Comparison of ENCODE assay signal across 14 mouse cellular contexts in genomic region chr4:106862767-106863370, GRCm38 (mm10). TPM values are rescaled to one million over a fixed set of nuclear protein-coding genes. Genes with fewer than 3 reads are reported as not detected.
DNase-seq lines count a peak whose midpoint lies in the region; ATAC-seq and TF ChIP-seq lines count a peak whose summit lies in the region.
"Had no signal": no experiment of that assay in that cellular context is flagged by ENCODE, and none has a peak within 500 bp of the region (broad histone marks: within the 10 kb centered on the region; RNA-seq: fewer than 3 reads in every experiment).

No protein-coding gene starts in this region.

- H3K27ac ChIP-seq in forebrain, embryonic 11.5 days (ENCODE audit: low read depth, low read length), result no peak overlapping the region
- H3K27ac ChIP-seq in forebrain, postnatal 0 days (ENCODE audit: low read depth, low read length), result no peak overlapping the region
- peak overlapping the region; percentile 60 for H3K27ac ChIP-seq in intestine, embryonic 14.5 days (ENCODE audit: low read depth)
- H3K27ac ChIP-seq in intestine, postnatal 0 days (ENCODE audit: low read depth, low read length), result no peak overlapping the region
- H3K27ac ChIP-seq in midbrain, embryonic 12.5 days (replicated peaks), result 0 out of 2 replicates have a peak overlapping the region, but pooled peaks have one; percentile 30
- no peak overlapping the region for H3K27ac ChIP-seq in midbrain, embryonic 15.5 days
- H3K27ac ChIP-seq: liver, embryonic 14.5 days; neural tube, embryonic 15.5 days had no signal

- H3K4me1 ChIP-seq in forebrain, embryonic 11.5 days (replicated peaks; ENCODE audit: control insufficient read depth, insufficient read depth, low read length), result peaks cover 26% of the 10 kb centered on the region
- H3K4me1 ChIP-seq in forebrain, postnatal 0 days (ENCODE audit: insufficient read depth), result no peaks in the 10 kb centered on the region
- peaks cover 57% of the 10 kb centered on the region for H3K4me1 ChIP-seq in intestine, embryonic 14.5 days (replicated peaks; ENCODE audit: control insufficient read depth, insufficient read depth, low read length)
- H3K4me1 ChIP-seq in intestine, postnatal 0 days (replicated peaks; ENCODE audit: control insufficient read depth, insufficient read depth, low read length), result peaks cover 10% of the 10 kb centered on the region; the same call in 1 of the 2 replicates
- H3K4me1 ChIP-seq in midbrain, embryonic 12.5 days, result peaks cover 41% of the 10 kb centered on the region
- peaks cover 24% of the 10 kb centered on the region for H3K4me1 ChIP-seq in midbrain, embryonic 15.5 days

- H3K4me2 ChIP-seq in forebrain, embryonic 11.5 days (ENCODE audit: low read depth, low read length, severe bottlenecking), result no peak overlapping the region
- H3K4me2 ChIP-seq in forebrain, postnatal 0 days (ENCODE audit: low read depth), result no peak overlapping the region
- no peak overlapping the region for H3K4me2 ChIP-seq in intestine, embryonic 14.5 days (ENCODE audit: low read length)
- no peak overlapping the region for H3K4me2 ChIP-seq in intestine, postnatal 0 days (replicated peaks; ENCODE audit: low read depth)
- H3K4me2 ChIP-seq in midbrain, embryonic 12.5 days (replicated peaks), result no peak overlapping the region
- no peak overlapping the region for H3K4me2 ChIP-seq in midbrain, embryonic 15.5 days
- H3K4me2 ChIP-seq: neural tube, embryonic 15.5 days had no signal

- no peak overlapping the region for H3K4me3 ChIP-seq in forebrain, embryonic 11.5 days (ENCODE audit: low read depth, low read length)
- H3K4me3 ChIP-seq in forebrain, postnatal 0 days (ENCODE audit: low read depth, low read length), result no peak overlapping the region
- H3K4me3 ChIP-seq in intestine, embryonic 14.5 days (ENCODE audit: low read depth, low read length), result no peak overlapping the region
- no peak overlapping the region for H3K4me3 ChIP-seq in intestine, postnatal 0 days (ENCODE audit: low read depth, low read length)
- H3K4me3 ChIP-seq in midbrain, embryonic 12.5 days, result no peak overlapping the region
- no peak overlapping the region for H3K4me3 ChIP-seq in midbrain, embryonic 15.5 days
- H3K4me3 ChIP-seq: neural tube, embryonic 15.5 days had no signal

- no peak for TF ChIP-seq CTCF in forebrain, postnatal 0 days (IDR thresholded peaks at IDR 0.05; ENCODE audit: low read depth)
- no peak for TF ChIP-seq CTCF in intestine, postnatal 0 days (IDR thresholded peaks at IDR 0.05; ENCODE audit: low read depth)

- WGBS in forebrain, embryonic 11.5 days, result 52% methylated on average over 3 of the region's 3 CpGs
- WGBS in forebrain, postnatal 0 days, result 46% methylated on average over 3 of the region's 3 CpGs
- WGBS in intestine, embryonic 14.5 days, result 48% methylated on average over 3 of the region's 3 CpGs
- 76% methylated on average over 3 of the region's 3 CpGs for WGBS in intestine, postnatal 0 days
- WGBS in midbrain, embryonic 12.5 days, result 40% methylated on average over 3 of the region's 3 CpGs
- WGBS in midbrain, embryonic 15.5 days, result 38% methylated on average over 3 of the region's 3 CpGs

- no peak for DNase-seq in forebrain, embryonic 11.5 days (ENCODE audit: low spot score)
- DNase-seq in forebrain, postnatal 0 days, result no peak
- DNase-seq in intestine, embryonic 14.5 days (ENCODE audit: low spot score), result no peak
- DNase-seq in thymus, postnatal 36 days, result no peak
- DNase-seq: adrenal gland, postnatal 10 days; cerebellum, adult 11 months had no signal

- no peaks in the 10 kb centered on the region for H3K36me3 ChIP-seq in forebrain, embryonic 11.5 days (ENCODE audit: control insufficient read depth, insufficient read depth, low read length)
- H3K36me3 ChIP-seq in forebrain, postnatal 0 days (ENCODE audit: insufficient read depth), result no peaks in the 10 kb centered on the region
- no peaks in the 10 kb centered on the region for H3K36me3 ChIP-seq in intestine, embryonic 14.5 days (ENCODE audit: control insufficient read depth, insufficient read depth, low read length)
- no peaks in the 10 kb centered on the region for H3K36me3 ChIP-seq in intestine, postnatal 0 days (ENCODE audit: control insufficient read depth, insufficient read depth)
- no peaks in the 10 kb centered on the region for H3K36me3 ChIP-seq in midbrain, embryonic 12.5 days
- no peaks in the 10 kb centered on the region for H3K36me3 ChIP-seq in midbrain, embryonic 15.5 days (replicated peaks)
- H3K36me3 ChIP-seq: neural tube, embryonic 15.5 days had no signal

- no peaks in the 10 kb centered on the region for H3K27me3 ChIP-seq in forebrain, embryonic 11.5 days (ENCODE audit: control insufficient read depth, insufficient read depth, low read length)
- H3K27me3 ChIP-seq in forebrain, postnatal 0 days (ENCODE audit: insufficient read depth, low read length), result no peaks in the 10 kb centered on the region
- H3K27me3 ChIP-seq in intestine, embryonic 14.5 days (replicated peaks; ENCODE audit: control insufficient read depth, insufficient read depth, low read length), result no peaks in the 10 kb centered on the region
- no peaks in the 10 kb centered on the region for H3K27me3 ChIP-seq in intestine, postnatal 0 days (replicated peaks; ENCODE audit: control insufficient read depth, insufficient read depth, low read length)
- no peaks in the 10 kb centered on the region for H3K27me3 ChIP-seq in midbrain, embryonic 12.5 days
- H3K27me3 ChIP-seq in midbrain, embryonic 15.5 days (replicated peaks), result 0 out of 2 replicates have a peak, but pooled peaks cover 2% of the 10 kb centered on the region
- H3K27me3 ChIP-seq: neural tube, embryonic 15.5 days had no signal

- no peaks in the 10 kb centered on the region for H3K9me3 ChIP-seq in forebrain, embryonic 11.5 days (ENCODE audit: control insufficient read depth, low read length)
- H3K9me3 ChIP-seq in forebrain, postnatal 0 days (ENCODE audit: low read length), result no peaks in the 10 kb centered on the region
- no peaks in the 10 kb centered on the region for H3K9me3 ChIP-seq in intestine, embryonic 14.5 days (ENCODE audit: control insufficient read depth, low read length)
- H3K9me3 ChIP-seq in intestine, postnatal 0 days (ENCODE audit: control insufficient read depth), result no peaks in the 10 kb centered on the region
- H3K9me3 ChIP-seq in midbrain, embryonic 12.5 days, result no peaks in the 10 kb centered on the region
- H3K9me3 ChIP-seq in midbrain, embryonic 15.5 days, result no peaks in the 10 kb centered on the region
- H3K9me3 ChIP-seq: neural tube, embryonic 15.5 days had no signal

- no peak for ATAC-seq in forebrain, embryonic 11.5 days (replicated peaks; ENCODE audit: low FRiP score)
- no peak for ATAC-seq in forebrain, postnatal 0 days
- ATAC-seq in intestine, embryonic 14.5 days (replicated peaks; ENCODE audit: low FRiP score, low TSS enrichment, low read depth), result no peak
- ATAC-seq in intestine, postnatal 0 days, result no peak
- no peak for ATAC-seq in midbrain, embryonic 12.5 days (ENCODE audit: low FRiP score, low read depth)
- no peak for ATAC-seq in midbrain, embryonic 15.5 days (replicated peaks)
- ATAC-seq in activated CD4-positive, CD25-positive, alpha-beta regulatory T cell, adult 4 months, result no peak
- ATAC-seq: forebrain, embryonic 14.5 days; midbrain, embryonic 16.5 days had no signal

- peak overlapping the region; percentile 7; the same call in 1 of the 2 replicates for H3K9ac ChIP-seq in forebrain, embryonic 11.5 days (ENCODE audit: low read length)
- no peak overlapping the region for H3K9ac ChIP-seq in forebrain, postnatal 0 days
- no peak overlapping the region for H3K9ac ChIP-seq in intestine, embryonic 14.5 days (ENCODE audit: low read length)
- H3K9ac ChIP-seq in intestine, postnatal 0 days (ENCODE audit: low read depth, low read length), result no peak overlapping the region
- no peak overlapping the region for H3K9ac ChIP-seq in midbrain, embryonic 12.5 days (replicated peaks)
- H3K9ac ChIP-seq in midbrain, embryonic 15.5 days, result no peak overlapping the region
- H3K9ac ChIP-seq: liver, embryonic 14.5 days; neural tube, embryonic 15.5 days had no signal

RNA-seq across cellular contexts. Expression of gene Ssbp3, which starts 47.6 kb away (rescaled TPM):
- polyA plus RNA-seq in forebrain, embryonic 11.5 days (2014; fragmentation: Nextera tagmentation; extraction: Ambion mirVana), result 135 and 138 TPM in 2 replicates
- total RNA-seq in forebrain, postnatal 0 days (2014; rRNA removed), result 113 and 137 TPM in 2 replicates
- polyA plus RNA-seq in forebrain, postnatal 0 days (2015; fragmentation: Nextera tagmentation; extraction: Ambion mirVana), result 103 and 117 TPM in 2 replicates
- 73.2 and 76.2 TPM in 2 replicates for polyA plus RNA-seq in intestine, embryonic 14.5 days (2014; fragmentation: Nextera tagmentation; extraction: Ambion mirVana)
- 42.8 and 45.2 TPM in 2 replicates for polyA plus RNA-seq in intestine, postnatal 0 days (2015; fragmentation: Nextera tagmentation; extraction: Ambion mirVana)
- polyA plus RNA-seq in midbrain, embryonic 12.5 days (2016; fragmentation: Nextera tagmentation; extraction: Ambion mirVana), result 277 and 309 TPM in 2 replicates
- polyA plus RNA-seq in midbrain, embryonic 15.5 days (2015; fragmentation: Nextera tagmentation; extraction: Ambion mirVana), result 175 and 194 TPM in 2 replicates
- polyA plus RNA-seq in activated CD4-positive, CD25-positive, alpha-beta regulatory T cell, adult 4 months (2017; shearing (Covaris generic)), result 10 to 100 TPM; 42.9 to 48.0 TPM

RNA-seq across cellular contexts. Expression of gene Acot11, which starts 58.1 kb away (rescaled TPM):
- 1.6 and 1.8 TPM in 2 replicates for polyA plus RNA-seq in forebrain, embryonic 11.5 days (2014; fragmentation: Nextera tagmentation; extraction: Ambion mirVana)
- 3.4 and 5.5 TPM in 2 replicates for total RNA-seq in forebrain, postnatal 0 days (2014; rRNA removed)
- polyA plus RNA-seq in forebrain, postnatal 0 days (2015; fragmentation: Nextera tagmentation; extraction: Ambion mirVana), result 0.75 and 1.2 TPM in 2 replicates
- 5.9 and 7.3 TPM in 2 replicates for polyA plus RNA-seq in intestine, embryonic 14.5 days (2014; fragmentation: Nextera tagmentation; extraction: Ambion mirVana)
- polyA plus RNA-seq in intestine, postnatal 0 days (2015; fragmentation: Nextera tagmentation; extraction: Ambion mirVana), result 7.8 and 7.9 TPM in 2 replicates
- 1.5 and 1.6 TPM in 2 replicates for polyA plus RNA-seq in midbrain, embryonic 12.5 days (2016; fragmentation: Nextera tagmentation; extraction: Ambion mirVana)
- 2.2 TPM in 2 replicates for polyA plus RNA-seq in midbrain, embryonic 15.5 days (2015; fragmentation: Nextera tagmentation; extraction: Ambion mirVana)
- polyA plus RNA-seq in activated CD4-positive, CD25-positive, alpha-beta regulatory T cell, adult 4 months (2017; shearing (Covaris generic)), result 1 to 10 TPM; 6.1 to 9.0 TPM

Comparison
In these comparisons a context has a peak if more than half of its experiments do, and no peak if none do; other contexts are left out.
1. H3K27ac ChIP-seq: peak in intestine, embryonic 14.5 days (single experiment) and midbrain, embryonic 12.5 days (single experiment); none in forebrain, embryonic 11.5 days (single experiment), forebrain, postnatal 0 days (single experiment), intestine, postnatal 0 days (single experiment) and midbrain, embryonic 15.5 days (single experiment).